Mouse (Mus musculus) MEL (cell line): ENCODE measurements around the gene Dlx6.

Experiments
- CTCF ChIP-seq, 3 experiments: IDR thresholded peaks in 2 of 3; conservative IDR thresholded peaks in 1 of 3; 2 replicates each; pipeline ENCODE4 v1.5.1; 2011 to 2012; ENCODE audit warnings: low read length in 3 of 3, low read depth in 2 of 3, mild to moderate bottlenecking in 2 of 3, improper control_type of control experiment in 1 of 3, inconsistent platforms in 1 of 3, mixed read lengths in 1 of 3, moderate library complexity in 1 of 3; ENCODE audit not compliant: control insufficient read depth in 1 of 3, insufficient read depth in 1 of 3, poor library complexity in 1 of 3, severe bottlenecking in 1 of 3
- ELF1 ChIP-seq: IDR thresholded peaks from 2 replicates; pipeline ENCODE4 v1.6.1; 2014; ENCODE audit warnings: low read depth, mild to moderate bottlenecking, inconsistent platforms, low read length, improper control_type of control experiment, moderate library complexity
- EP300 ChIP-seq, 2 experiments: IDR thresholded peaks; 2 replicates each; pipeline ENCODE4 v1.6.1; 2011; ENCODE audit warnings: improper control_type of control experiment in 2 of 2, low read length in 2 of 2, low read depth in 1 of 2, mild to moderate bottlenecking in 1 of 2
- GATA1 ChIP-seq: IDR thresholded peaks from 2 replicates; pipeline ENCODE4 v1.6.1; 2011; ENCODE audit warnings: low read depth, low read length, improper control_type of control experiment
- MAX ChIP-seq: IDR thresholded peaks from 2 replicates; pipeline ENCODE4 v1.6.1; 2011; ENCODE audit warnings: low read length, improper control_type of control experiment
- POLR2A ChIP-seq, 2 experiments: IDR thresholded peaks; 2 replicates each; pipeline ENCODE4 v1.6.1; 2011 to 2012; ENCODE audit warnings: low read length in 2 of 2, mild to moderate bottlenecking in 2 of 2, control low read depth in 1 of 2, improper control_type of control experiment in 1 of 2, low read depth in 1 of 2, moderate library complexity in 1 of 2; ENCODE audit not compliant: control insufficient read depth in 1 of 2, insufficient read depth in 1 of 2, poor library complexity in 1 of 2
- TBP ChIP-seq: IDR thresholded peaks from 2 replicates; pipeline ENCODE4 v1.8.0; 2011; ENCODE audit warnings: low read depth, low read length, improper control_type of control experiment

DNA sequence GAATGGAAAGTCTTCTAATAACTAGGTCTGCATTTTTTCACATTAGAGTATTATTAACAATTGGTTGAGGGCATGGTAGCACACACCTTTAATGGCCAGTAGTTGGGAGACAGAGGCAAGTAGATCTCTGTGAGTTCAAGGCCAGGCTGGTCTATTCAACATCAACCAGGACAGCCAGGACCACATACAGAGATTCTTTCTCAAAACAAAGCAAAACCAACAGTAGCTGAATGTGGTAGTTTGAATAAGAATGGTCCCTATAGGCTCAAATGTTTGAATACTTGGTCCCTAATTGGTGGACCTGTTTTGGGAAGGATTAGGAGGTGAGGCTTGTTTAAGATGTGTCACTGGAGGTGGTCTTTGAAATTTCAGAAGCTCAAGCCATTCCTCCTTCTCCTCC is 37.8 kb upstream of the Dlx6 start:
- TF ChIP-seq ELF1, result no peak
- TF ChIP-seq POLR2A (IDR thresholded peaks at IDR 0.05; ENCODE audit: control insufficient read depth in 1 of 2, insufficient read depth in 1 of 2, low read depth in 1 of 2, low read length in 2 of 2, poor library complexity in 1 of 2), result no peak
- no peak for TF ChIP-seq CTCF (IDR thresholded peaks at IDR 0.05 in 2 of 3, conservative IDR thresholded peaks at IDR 0.05 in 1 of 3; ENCODE audit: control insufficient read depth in 1 of 3, insufficient read depth in 1 of 3, low read depth in 2 of 3, low read length in 3 of 3, poor library complexity in 1 of 3, severe bottlenecking in 1 of 3)
- TF ChIP-seq GATA1, result no peak
- no peak for TF ChIP-seq MAX
- no peak for TF ChIP-seq TBP
- no peak for TF ChIP-seq EP300 (IDR thresholded peaks at IDR 0.05; ENCODE audit: low read depth in 1 of 2, low read length in 2 of 2)
